Mouse (Mus musculus) yolk sac, embryonic 10.5 days (tissue): ENCODE measurements around the gene Gm20388.

Experiments
- DNase-seq: peaks from one replicate; pipeline ENCODE4 v3.0.0-alpha.2; 2017; ENCODE audit warnings: low spot score

The Gm20388 gene

DNA sequence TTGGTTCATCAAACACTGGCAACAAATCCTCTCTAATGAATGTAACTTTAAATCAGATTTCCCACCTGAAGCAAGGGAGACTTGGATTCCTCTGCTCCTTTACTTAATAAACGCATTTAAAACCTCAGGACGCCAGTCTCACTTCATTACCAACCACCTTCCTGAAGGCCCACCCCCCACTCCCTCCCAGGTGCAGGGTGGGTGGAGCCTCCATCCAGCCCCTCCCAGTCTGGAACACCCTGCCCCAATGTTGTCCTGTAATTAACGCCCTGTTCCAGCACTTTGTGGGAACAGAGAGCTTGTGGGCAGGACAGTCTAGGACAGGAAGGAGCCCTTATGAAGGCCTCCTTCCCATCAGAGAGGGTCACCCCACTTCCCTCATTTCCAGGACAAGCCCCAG is 1883.5 kb downstream of the Gm20388 start:
- no peak for DNase-seq

- no peak for DNase-seq
These were observed 1884.8 kb downstream of the Gm20388 start for GRCm38 (mm10) chr8:121795461-121795860.

- DNase-seq = no peak
These were observed 1885.8 kb downstream of the Gm20388 start for GRCm38 (mm10) chr8:121796406-121796805.

- DNase-seq = no peak
These were observed 1887.8 kb downstream of the Gm20388 start for GRCm38 (mm10) chr8:121798401-121798800.

- no peak for DNase-seq
These were observed 1894.2 kb downstream of the Gm20388 start for GRCm38 (mm10) chr8:121804829-121805228.

GRCm38 (mm10) chr8:121806126-121806525 is 1895.5 kb downstream of the Gm20388 start:
- DNase-seq = no peak

GRCm38 (mm10) chr8:121808032-121808431 is 1897.4 kb downstream of the Gm20388 start:
- no peak for DNase-seq

GRCm38 (mm10) chr8:121809524-121810155 is 1899.0 kb downstream of the Gm20388 start:
- no peak for DNase-seq

DNA sequence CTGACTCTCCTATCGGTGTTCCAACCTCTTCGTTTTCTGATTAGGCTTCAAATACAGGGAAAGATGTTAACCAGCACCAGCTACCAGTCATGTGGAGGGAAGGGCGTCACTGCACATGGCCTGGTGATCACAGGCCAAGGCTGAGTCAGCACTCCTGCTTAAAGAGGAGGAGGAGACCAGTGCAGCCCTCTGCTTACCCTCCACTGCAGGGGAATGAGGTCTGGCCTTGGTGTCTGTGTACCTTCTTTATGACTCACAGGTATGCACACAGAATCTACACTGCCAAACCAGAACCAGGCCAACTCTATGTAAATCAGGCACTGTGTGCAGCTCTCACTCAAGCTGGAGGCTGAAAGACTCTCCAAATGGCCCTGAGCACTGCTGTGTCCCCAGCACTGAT is 1900.9 kb downstream of the Gm20388 start:
- DNase-seq = no peak

DNA sequence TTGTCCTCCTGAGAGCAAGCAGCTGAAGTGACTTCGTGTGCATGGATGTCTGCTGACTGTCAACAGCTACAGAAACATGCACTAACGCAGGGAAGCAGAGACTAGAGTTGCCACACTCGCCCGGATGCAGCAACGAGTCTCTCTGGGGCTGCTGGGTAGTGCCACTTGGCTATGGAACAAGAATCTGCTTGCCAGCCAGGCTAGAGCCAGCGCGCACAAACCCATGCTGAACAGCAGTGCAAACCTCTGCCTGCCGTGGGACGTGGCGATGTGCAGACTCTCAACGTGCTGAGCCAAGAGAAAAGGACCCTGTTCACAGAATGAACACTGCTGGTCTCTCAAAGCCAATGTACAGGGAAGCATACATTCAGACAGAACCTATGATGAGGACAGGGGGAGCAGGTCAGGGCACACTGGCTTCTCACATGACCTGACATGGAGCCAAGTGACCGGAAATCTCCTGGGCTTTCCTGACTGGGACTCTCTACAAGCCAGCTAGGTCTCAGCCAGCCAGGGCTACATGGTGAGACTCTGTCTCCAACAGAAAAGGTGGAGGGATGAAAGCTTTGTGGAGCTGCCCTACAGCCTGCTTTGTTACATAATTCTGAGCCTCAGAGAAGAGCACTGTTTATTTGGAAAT is 1901.4 kb downstream of the Gm20388 start:
- no peak for DNase-seq

DNA sequence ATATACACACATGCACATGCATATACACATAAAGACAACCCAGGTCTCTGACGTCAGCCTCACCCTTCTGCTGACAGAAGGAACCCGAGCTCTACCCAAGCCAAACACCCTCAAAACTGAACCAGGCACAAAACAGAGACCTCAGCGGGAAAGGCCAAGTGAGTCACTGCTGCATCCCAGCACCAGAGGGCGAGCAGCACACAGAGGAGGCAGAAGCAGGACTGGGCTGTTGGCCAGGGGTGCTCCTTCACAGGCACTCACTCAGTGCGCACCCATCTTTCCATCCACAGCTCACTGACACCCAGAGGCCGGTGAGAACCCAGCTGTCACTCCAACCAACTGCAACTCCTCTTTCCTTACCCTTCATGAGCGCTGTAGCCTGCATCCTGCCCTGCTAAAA is 1907.6 kb downstream of the Gm20388 start:
- no peak for DNase-seq

DNA sequence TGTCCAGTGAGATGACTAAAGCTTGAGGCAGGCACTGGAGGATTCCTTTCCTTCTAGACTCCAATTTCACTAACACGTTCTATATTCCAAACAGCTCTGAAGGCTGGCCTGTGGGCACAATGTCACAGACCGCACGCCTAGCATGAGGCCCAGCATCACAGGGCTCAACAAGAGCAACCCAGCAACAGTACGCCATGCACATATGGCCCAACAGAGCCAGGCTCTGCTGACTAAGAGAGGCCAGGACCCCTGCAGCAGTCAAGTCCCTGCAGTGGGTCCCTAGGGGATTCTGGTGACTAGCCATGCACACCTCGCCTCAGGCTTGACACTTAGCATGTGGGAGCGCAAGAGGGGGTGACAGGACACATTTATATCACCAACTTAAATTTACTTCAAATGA is 1910.2 kb downstream of the Gm20388 start:
- DNase-seq = no peak

DNA sequence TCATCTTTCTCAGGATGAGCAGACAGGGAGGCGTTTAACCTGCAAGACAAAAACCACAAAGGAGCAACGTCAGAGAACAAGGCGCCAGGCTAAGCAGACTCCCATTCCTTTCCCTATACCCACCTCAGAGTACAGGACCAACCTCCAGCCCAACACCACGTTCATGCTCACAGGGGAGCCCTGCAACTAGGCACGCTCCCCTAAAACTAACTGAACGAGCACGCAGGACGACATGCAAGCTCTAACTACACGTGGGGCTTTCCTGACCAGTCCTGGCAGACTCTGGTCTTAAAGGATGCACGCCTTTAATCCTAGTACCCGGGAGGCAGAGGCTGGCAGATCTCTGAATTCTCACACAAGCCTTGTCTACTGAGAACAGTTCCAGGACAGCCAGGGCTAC is 1910.7 kb downstream of the Gm20388 start:
- no peak for DNase-seq

- DNase-seq = no peak
These were observed 1911.1 kb downstream of the Gm20388 start for GRCm38 (mm10) chr8:121821770-121822169.

- DNase-seq = no peak
These were observed 1917.1 kb downstream of the Gm20388 start for GRCm38 (mm10) chr8:121827726-121828125.

DNA sequence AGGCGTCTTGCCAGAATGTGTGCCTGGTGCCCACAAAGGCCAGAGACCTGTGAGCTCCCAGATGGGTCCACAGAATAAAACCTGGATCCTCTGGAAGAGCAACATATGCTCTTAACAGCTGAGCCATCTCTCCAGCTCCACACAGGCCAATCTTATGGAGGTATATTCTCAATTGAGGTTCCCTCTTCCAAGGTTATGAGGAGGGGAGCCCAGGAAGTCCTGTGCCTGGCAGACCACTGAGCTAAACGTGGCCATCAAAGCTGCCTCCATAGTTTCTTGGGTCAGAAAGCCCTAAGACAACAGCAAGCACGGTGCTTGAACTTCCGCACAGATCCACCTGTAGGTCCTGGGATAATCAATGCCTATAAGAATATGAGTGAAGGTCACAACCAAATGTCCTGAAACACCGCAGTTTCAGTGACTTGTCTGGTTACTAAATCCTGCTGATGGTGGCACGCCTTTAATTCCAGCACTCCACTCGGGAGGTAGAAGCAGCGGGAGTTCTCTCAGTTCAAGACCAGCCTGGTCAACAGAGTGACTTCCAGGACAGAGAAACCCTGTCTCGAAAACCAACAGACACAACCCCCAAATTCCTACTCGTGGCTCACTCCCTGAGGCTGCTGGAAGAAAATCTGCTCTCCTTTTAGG is 1917.9 kb downstream of the Gm20388 start:
- DNase-seq = no peak

DNA sequence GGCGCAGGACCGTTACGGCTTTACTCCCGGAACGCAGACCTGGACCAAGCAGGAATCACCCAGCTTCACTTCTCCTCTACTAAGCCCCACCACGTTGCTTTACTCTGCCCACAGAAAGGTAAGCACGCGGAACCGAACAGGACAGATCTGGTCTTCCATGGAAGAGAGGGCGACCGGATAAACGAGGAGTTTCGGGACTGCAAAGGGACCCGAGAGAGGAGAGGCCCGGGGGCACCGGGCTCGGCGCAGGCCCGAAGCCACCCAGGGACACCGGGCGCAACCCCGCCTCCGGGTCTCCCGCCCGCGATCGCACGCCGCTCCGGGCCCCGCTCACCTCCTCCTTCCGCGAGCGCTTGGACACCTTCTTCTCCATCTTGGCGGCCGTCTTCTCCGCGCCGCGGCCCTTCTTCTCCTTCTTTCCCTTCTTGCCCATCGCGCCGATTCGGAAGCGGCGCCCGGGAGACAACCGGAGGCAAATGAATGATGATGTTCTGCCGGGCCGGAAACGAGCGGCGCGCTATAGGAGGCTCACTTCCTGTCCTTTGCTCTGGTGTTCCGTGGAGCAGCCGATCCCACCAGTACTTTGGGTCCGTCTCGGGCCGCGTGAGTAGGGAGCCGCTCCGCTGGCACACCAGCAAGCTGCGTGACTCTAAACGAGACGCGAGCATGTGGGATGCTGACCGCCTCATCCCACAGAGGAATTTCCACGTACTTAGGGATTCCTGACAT is 1918.6 kb downstream of the Gm20388 start, which contains the start of gene Klhdc4:
Gene Klhdc4, minus strand, starts transcription at position 522 of the 729 bp plus-strand sequence.
- DNase-seq = peak; percentile 85

- no peak for DNase-seq
These were observed 1919.2 kb downstream of the Gm20388 start for GRCm38 (mm10) chr8:121829777-121830362.

GRCm38 (mm10) chr8:121832061-121832460 is 1921.4 kb downstream of the Gm20388 start:
- no peak for DNase-seq

GRCm38 (mm10) chr8:121832503-121832902 is 1921.9 kb downstream of the Gm20388 start:
- DNase-seq = peak; percentile 72

GRCm38 (mm10) chr8:121841242-121841641 is 1930.6 kb downstream of the Gm20388 start:
- no peak for DNase-seq
